ENCODE assay signal across 8 mouse cellular contexts in the genomic region with DNA sequence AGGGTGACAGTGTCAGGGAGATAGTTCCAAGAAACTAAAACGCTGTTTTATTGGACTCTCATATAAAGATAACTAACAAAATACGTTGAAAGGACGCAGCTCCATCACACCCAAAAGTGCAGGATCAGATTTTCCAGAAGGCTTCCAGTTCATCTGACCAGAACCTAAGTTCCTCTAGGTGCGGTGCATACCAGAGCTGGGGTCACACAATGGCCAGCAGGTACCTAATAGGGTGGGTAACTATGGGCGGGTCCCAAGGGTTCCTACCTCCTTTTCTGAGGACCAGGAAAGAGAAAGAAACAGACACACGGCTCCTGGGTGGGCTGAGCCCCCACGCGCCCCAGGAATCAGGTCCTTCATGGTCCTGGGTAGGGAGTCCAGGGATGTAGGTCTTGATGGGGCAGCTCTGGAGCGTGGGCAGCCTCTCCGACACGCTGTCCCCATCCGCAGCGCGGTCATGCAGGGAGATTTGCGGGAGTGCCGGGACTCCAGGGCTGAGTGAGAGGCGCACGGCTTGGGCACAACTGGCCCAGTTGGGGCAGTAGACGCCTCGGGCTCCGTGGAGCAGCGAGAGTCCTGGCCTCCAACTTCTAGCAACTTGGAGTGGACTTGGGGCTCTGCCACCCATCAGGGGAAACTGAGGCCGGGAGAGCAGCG. TPM values are rescaled to one million over a fixed set of nuclear protein-coding genes. Genes with fewer than 3 reads are reported as not detected.
A peak's percentile ranks its signal among the peaks of the same experiment; 100 is the strongest.
DNase-seq lines count a peak whose midpoint lies in the region; ATAC-seq lines count a peak whose summit lies in the region.

No protein-coding gene starts in this region.

- H3K4me2 ChIP-seq in embryonic facial prominence, embryonic 14.5 days (ENCODE audit: low read depth, low read length) = peak overlapping the region; percentile 98
- peak overlapping the region; percentile 93 for H3K4me2 ChIP-seq in hindbrain, embryonic 15.5 days

- H3K9me3 ChIP-seq in embryonic facial prominence, embryonic 14.5 days (ENCODE audit: control insufficient read depth, low read length) = no peaks in the 10 kb centered on the region
- H3K9me3 ChIP-seq in hindbrain, embryonic 15.5 days = no peaks in the 10 kb centered on the region

- intact Hi-C loops in left cerebral cortex, postnatal 4 days (cut with DNase I) = no loop called here

- no peaks in the 10 kb centered on the region for H3K36me3 ChIP-seq in embryonic facial prominence, embryonic 14.5 days (ENCODE audit: control insufficient read depth, insufficient read depth, low read length)
- no peaks in the 10 kb centered on the region for H3K36me3 ChIP-seq in hindbrain, embryonic 15.5 days

- H3K4me3 ChIP-seq in embryonic facial prominence, embryonic 14.5 days (ENCODE audit: low read depth, low read length) = peak overlapping the region; percentile 71
- H3K4me3 ChIP-seq in hindbrain, embryonic 15.5 days = peak overlapping the region; percentile 67

- peak; percentile 21 for DNase-seq in left cerebral cortex, postnatal 4 days
- DNase-seq in left cerebral cortex, adult 11 months (ENCODE audit: low spot score) = no peak
- DNase-seq in embryonic facial prominence, embryonic 14.5 days (ENCODE audit: low spot score) = no peak
- peak; percentile 16 for DNase-seq in mesoderm, embryonic 11.5 days (ENCODE audit: low read depth, low spot score)
- DNase-seq in thymus, postnatal 4 days = no peak
- no peak for DNase-seq in ovary, postnatal 14 days (ENCODE audit: low spot score)
- no peak for DNase-seq in layer of hippocampus, postnatal 25 days (ENCODE audit: extremely low spot score in 1 of 2, low spot score in 1 of 2)

- peak; percentile 7 for ATAC-seq in embryonic facial prominence, embryonic 14.5 days (ENCODE audit: low read depth)
- peak; percentile 31; the same call in 1 of the 2 replicates for ATAC-seq in hindbrain, embryonic 15.5 days (ENCODE audit: low FRiP score, low read depth)

- WGBS in embryonic facial prominence, embryonic 14.5 days = 21% methylated on average over 10 of the region's 24 CpGs
- 12% methylated on average over 24 of the region's 24 CpGs for WGBS in hindbrain, embryonic 15.5 days

- peak overlapping the region; percentile 75 for H3K9ac ChIP-seq in embryonic facial prominence, embryonic 14.5 days (ENCODE audit: low read depth, low read length)
- peak overlapping the region; percentile 53 for H3K9ac ChIP-seq in hindbrain, embryonic 15.5 days

- H3K27me3 ChIP-seq in embryonic facial prominence, embryonic 14.5 days (replicated peaks; ENCODE audit: control insufficient read depth, insufficient read depth, low read length) = no peaks in the 10 kb centered on the region
- H3K27me3 ChIP-seq in hindbrain, embryonic 15.5 days = no peaks in the 10 kb centered on the region

- no peak overlapping the region for H3K27ac ChIP-seq in embryonic facial prominence, embryonic 14.5 days (replicated peaks; ENCODE audit: low read depth, low read length)
- H3K27ac ChIP-seq in hindbrain, embryonic 15.5 days (replicated peaks) = 0 out of 2 replicates have a peak overlapping the region, but pooled peaks have one; percentile 32

- no peaks in the 10 kb centered on the region for H3K4me1 ChIP-seq in embryonic facial prominence, embryonic 14.5 days (ENCODE audit: control insufficient read depth, insufficient read depth, low read length)
- H3K4me1 ChIP-seq in hindbrain, embryonic 15.5 days (replicated peaks) = peaks cover 14% of the 10 kb centered on the region

RNA-seq across cellular contexts. Expression of a gene that starts 0.8 kb away (rescaled TPM):
- total RNA-seq in left cerebral cortex, postnatal 4 days (2021) = 10 to 100 TPM; 16.3 to 25.7 TPM
- 13.3 and 13.5 TPM in 2 replicates for polyA plus RNA-seq in embryonic facial prominence, embryonic 14.5 days (2014; fragmentation: Nextera tagmentation; extraction: Ambion mirVana)
- polyA plus RNA-seq in hindbrain, embryonic 15.5 days (2015; fragmentation: Nextera tagmentation; extraction: Ambion mirVana) = 8.8 TPM in 2 replicates
- 100 to 1,000 TPM; 191 to 192 TPM for total RNA-seq in layer of hippocampus, postnatal 25 days (2021)

Comparison
In these comparisons a context has a peak if more than half of its experiments do, and no peak if none do; other contexts are left out.
1. DNase-seq: peak in left cerebral cortex, postnatal 4 days (single experiment) and mesoderm, embryonic 11.5 days (single experiment); none in left cerebral cortex, adult 11 months (single experiment), embryonic facial prominence, embryonic 14.5 days (single experiment), thymus, postnatal 4 days (single experiment), ovary, postnatal 14 days (single experiment) and layer of hippocampus, postnatal 25 days (0 of 2).
2. RNA of a gene that starts 0.8 kb away (total RNA-seq): 191 to 192 TPM in layer of hippocampus, postnatal 25 days; 16.3 to 25.7 TPM in left cerebral cortex, postnatal 4 days; every median in the first group is over 4 times any median in the second.